Mouse (Mus musculus) heart, postnatal 0 days (tissue): Measurements from ENCODE around the gene Stac. TPM values are rescaled to one million over a fixed set of nuclear protein-coding genes. Genes with fewer than 3 reads are reported as not detected.

ENCODE experiments used
- ATAC-seq: fragments of 200-750 bp; cut with Nextera tagmentation; 2 replicates; pipeline ENCODE4 v1.8.0; 2017; ENCODE audit warnings: low read depth, moderate number of reproducible peaks, moderate library complexity; ENCODE audit not compliant: insufficient read depth
- DNase-seq: peaks from one replicate; pipeline ENCODE4 v3.0.0-alpha.2; 2016; ENCODE audit warnings: low spot score
- H3K27ac ChIP-seq: fragments of 300-500 bp; sonication (generic); 2 replicates; pipeline ENCODE4 v1.5.1; 2014; ENCODE audit warnings: low read depth, mild to moderate bottlenecking
- H3K27me3 ChIP-seq: fragments of 300-500 bp; sonication (generic); 2 replicates; pipeline ENCODE4 v1.6.1; 2014; ENCODE audit warnings: low read length, mixed read lengths; ENCODE audit not compliant: control insufficient read depth, insufficient read depth
- H3K36me3 ChIP-seq: fragments of 300-500 bp; sonication (generic); replicated peaks from 2 replicates; pipeline ENCODE4 v1.6.1; 2014; ENCODE audit warnings: low read length, mixed read lengths; ENCODE audit not compliant: control insufficient read depth, insufficient read depth
- H3K4me1 ChIP-seq: fragments of 300-500 bp; sonication (generic); 2 replicates; pipeline ENCODE4 v1.6.1; 2014; ENCODE audit warnings: antibody characterized with exemption; ENCODE audit not compliant: control insufficient read depth, insufficient read depth
- H3K4me2 ChIP-seq: fragments of 300-500 bp; sonication (generic); 2 replicates; pipeline ENCODE4 v1.6.1; 2014; ENCODE audit warnings: low read depth, mild to moderate bottlenecking, low read length, moderate library complexity
- H3K4me3 ChIP-seq: fragments of 300-500 bp; sonication (generic); 2 replicates; pipeline ENCODE4 v1.5.1; 2014; ENCODE audit warnings: low read depth, low read length
- H3K9ac ChIP-seq: fragments of 300-500 bp; sonication (generic); replicated peaks from 2 replicates; pipeline ENCODE4 v1.6.1; 2014; ENCODE audit warnings: low read depth, low read length, mixed read lengths
- H3K9me3 ChIP-seq: fragments of 300-500 bp; sonication (generic); replicated peaks from 2 replicates; pipeline ENCODE4 v1.6.1; 2016; ENCODE audit warnings: low read length; ENCODE audit not compliant: control insufficient read depth
- CTCF ChIP-seq: IDR thresholded peaks from 2 replicates; pipeline ENCODE4 v1.5.1; 2016; ENCODE audit warnings: antibody characterized with exemption, control low read depth, low read depth
- EP300 ChIP-seq: IDR thresholded peaks from 2 replicates; pipeline ENCODE4 v1.6.1; 2016; ENCODE audit warnings: antibody characterized with exemption, low read depth
- WGBS: fragments of 180-500 bp; shearing (Covaris S2); extraction: QIAGEN DNeasy Blood & Tissue Kit; methylation state at CpG from one replicate; pipeline ENCODE4 v1.1.7; 2014; 5-methylcytosine and 5-hydroxymethylcytosine counted together
- polyA plus RNA-seq: library from polyadenylated mRNA; unstranded; fragments of >200 nt; fragmentation: Nextera tagmentation; extraction: Ambion mirVana; gene quantifications from 2 replicates; pipeline ENCODE4 v1.2.1, GENCODE M21; 2015
- total RNA-seq: library from RNA; depleted of rRNA; stranded (reverse); fragments of >200 nt; gene quantifications from 2 replicates; pipeline ENCODE4 v1.2.3, GENCODE M21; 2014; ENCODE audit warnings: low replicate concordance

Stac gene
- total and polyA plus RNA-seq, 2 experiments from 2014 or later, result 0.15 to 0.53 TPM

DNA sequence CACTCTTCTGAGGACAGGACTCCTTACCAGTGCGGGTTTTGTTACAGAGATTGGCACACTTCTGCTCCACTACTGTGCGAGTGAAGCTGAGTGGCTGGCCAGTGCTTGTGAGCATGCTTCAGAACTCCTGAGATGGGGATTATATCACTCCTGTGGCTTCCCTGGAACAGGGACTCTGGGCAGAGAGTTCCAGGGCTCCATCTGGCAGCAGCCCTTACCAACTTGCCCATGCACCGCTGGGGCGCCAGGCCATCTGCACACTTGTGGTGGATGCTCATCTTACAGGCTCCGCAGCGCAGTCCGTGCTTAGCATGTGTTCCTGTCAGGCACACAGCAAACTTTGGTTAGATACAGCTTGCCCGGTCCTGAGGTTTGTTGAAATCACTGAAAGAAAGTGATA is 83.5 kb downstream of the Stac start:
- DNase-seq, result no peak
- WGBS, result 87% methylated on average over 8 of the region's 8 CpGs
- Histone ChIP-seq H3K27me3 (no peaks in the 10 kb centered on the region), H3K9ac (no peak overlapping the region), H3K4me2 (no peak overlapping the region), H3K9me3 (no peaks in the 10 kb centered on the region), H3K36me3 (no peaks in the 10 kb centered on the region), H3K4me1 (no peaks in the 10 kb centered on the region), H3K27ac (no peak overlapping the region), H3K4me3 (no peak overlapping the region)
- ATAC-seq, result no peak
- TF ChIP-seq CTCF (no peak), EP300 (no peak)

DNA sequence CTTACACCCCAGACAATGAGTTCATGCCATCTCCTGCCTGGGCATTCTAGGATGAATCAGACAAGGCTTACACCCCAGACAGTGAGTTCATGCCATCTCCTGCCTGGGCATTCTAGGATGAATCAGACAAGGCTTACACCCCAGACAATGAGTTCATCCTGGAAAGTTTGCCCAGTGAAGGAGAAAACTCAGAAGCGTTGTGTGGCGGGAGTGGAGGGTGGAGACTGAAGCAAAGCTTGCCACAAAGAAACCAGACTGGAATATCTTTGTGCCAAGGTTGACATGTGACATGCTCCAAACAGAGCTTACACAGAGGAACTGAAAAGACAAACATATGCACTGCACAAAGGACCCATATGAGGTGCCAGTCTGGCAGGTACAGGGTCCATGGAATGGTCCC is 102.6 kb downstream of the Stac start:
- ATAC-seq (no peak), DNase-seq (no peak)
- Histone ChIP-seq H3K4me2 (no peak overlapping the region), H3K9ac (no peak overlapping the region), H3K4me1 (no peaks in the 10 kb centered on the region), H3K27ac (no peak overlapping the region), H3K27me3 (no peaks in the 10 kb centered on the region), H3K36me3 (no peaks in the 10 kb centered on the region), H3K4me3 (no peak overlapping the region), H3K9me3 (no peaks in the 10 kb centered on the region)
- TF ChIP-seq CTCF (no peak), EP300 (no peak)
- WGBS, result 80% methylated on average over 2 of the region's 2 CpGs

DNA sequence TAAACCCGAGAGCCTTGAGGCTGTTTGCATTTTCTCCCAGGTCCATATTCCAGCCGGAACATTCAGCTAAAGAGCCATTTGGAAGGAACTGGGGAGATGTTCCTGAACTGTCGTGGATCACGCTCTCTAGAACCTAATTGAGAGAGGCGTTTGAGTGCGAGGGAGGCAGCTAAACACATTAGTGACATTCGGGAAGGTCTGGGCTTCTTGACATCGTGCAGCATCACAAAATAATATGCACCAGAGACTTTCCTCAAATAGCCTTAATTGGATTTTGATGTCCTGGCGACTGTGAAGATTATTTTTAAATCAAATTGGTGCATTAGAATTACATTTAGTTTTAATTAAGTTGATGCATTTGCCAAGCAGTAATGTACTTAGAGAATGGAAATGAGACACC is 111.4 kb downstream of the Stac start:
- 69% methylated on average over 9 of the region's 9 CpGs for WGBS
- Histone ChIP-seq H3K4me1 (peaks cover 6% of the 10 kb centered on the region; the same call in 1 of the 2 replicates), H3K4me2 (no peak overlapping the region), H3K27me3 (no peaks in the 10 kb centered on the region), H3K27ac (no peak overlapping the region), H3K9ac (no peak overlapping the region), H3K4me3 (no peak overlapping the region), H3K9me3 (no peaks in the 10 kb centered on the region), H3K36me3 (no peaks in the 10 kb centered on the region)
- no peak for DNase-seq
- ATAC-seq, result no peak
- no peak for TF ChIP-seq CTCF
- no peak for TF ChIP-seq EP300

DNA sequence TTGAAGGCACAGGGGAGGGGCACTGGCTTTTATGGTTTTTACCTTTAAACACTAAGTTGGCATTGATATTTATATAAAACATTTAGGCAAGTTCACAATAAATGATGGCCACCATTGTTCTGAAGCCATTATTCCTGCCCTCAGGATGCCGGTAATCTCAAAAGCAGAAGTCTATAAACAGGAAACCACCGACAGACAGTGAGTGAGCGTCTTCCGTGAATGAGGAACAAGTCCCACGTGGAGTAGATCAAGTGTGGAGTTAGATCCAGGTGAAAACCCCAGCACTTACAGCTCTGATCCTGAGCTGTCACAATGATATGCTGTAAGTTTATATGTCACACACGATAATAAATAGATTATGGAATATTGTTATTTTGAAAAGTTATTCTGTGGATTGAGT is 112.7 kb downstream of the Stac start:
- DNase-seq, result no peak
- ATAC-seq, result no peak
- WGBS, result 72% methylated on average over 6 of the region's 6 CpGs

DNA sequence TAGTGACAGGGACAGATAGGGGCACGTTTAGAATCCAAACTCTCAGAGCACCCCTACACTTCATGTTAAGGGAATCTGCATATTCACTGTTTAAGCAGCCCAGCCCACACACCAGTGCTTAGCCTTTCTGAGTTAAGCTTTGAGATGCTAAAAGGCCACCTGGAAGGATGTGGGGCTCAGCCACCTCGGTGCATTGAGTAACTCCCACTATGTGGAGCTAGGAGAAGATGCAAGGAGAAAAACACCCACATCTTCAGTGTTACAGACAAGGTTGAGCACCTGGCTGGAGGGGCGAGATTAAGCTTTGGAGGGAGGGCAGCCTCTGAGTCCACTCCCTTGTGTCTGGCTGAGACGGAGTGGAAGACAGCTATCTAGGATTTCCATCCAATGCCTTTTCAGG is 114.3 kb downstream of the Stac start:
- H3K9ac ChIP-seq, result no peak overlapping the region
- no peak for DNase-seq
- no peaks in the 10 kb centered on the region for H3K36me3 ChIP-seq
- no peak for TF ChIP-seq EP300
- no peak for ATAC-seq
- peaks cover 8% of the 10 kb centered on the region; the same call in 1 of the 2 replicates for H3K4me1 ChIP-seq
- no peak overlapping the region for H3K4me2 ChIP-seq
- WGBS, result 41% methylated on average over 4 of the region's 4 CpGs
- H3K4me3 ChIP-seq, result no peak overlapping the region
- no peaks in the 10 kb centered on the region for H3K27me3 ChIP-seq
- no peak overlapping the region for H3K27ac ChIP-seq
- H3K9me3 ChIP-seq, result 0 out of 2 replicates have a peak, but pooled peaks cover 3% of the 10 kb centered on the region

More for the DNA sequence above, 112.7 kb downstream of the Stac start:
- Histone ChIP-seq H3K4me2 (no peak overlapping the region), H3K9ac (no peak overlapping the region), H3K27ac (no peak overlapping the region), H3K9me3 (no peaks in the 10 kb centered on the region), H3K4me1 (peaks cover 8% of the 10 kb centered on the region; the same call in 1 of the 2 replicates), H3K36me3 (no peaks in the 10 kb centered on the region), H3K4me3 (no peak overlapping the region), H3K27me3 (no peaks in the 10 kb centered on the region)
- no peak for TF ChIP-seq CTCF
- TF ChIP-seq EP300, result no peak

DNA sequence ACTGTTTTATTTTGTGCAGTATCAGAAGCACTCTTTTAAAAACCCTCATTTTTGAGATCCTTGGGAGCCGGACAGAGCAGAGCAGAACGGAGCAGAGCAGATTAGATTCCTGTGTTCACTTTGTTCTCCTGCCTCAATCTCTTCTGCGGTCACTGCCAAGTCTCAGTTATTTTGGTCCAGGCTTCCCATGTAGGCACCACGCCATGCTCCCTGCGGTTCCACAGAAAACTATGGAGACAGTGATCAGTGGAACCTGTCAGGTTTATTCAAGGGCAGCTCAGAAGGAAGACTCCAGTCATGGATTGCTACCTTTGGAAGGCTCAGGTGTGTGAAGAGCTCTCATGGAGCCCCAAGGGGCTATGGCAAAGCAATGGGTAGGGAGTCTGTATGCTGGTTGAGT is 116.3 kb downstream of the Stac start:
- 34% methylated on average over 5 of the region's 5 CpGs for WGBS
- H3K9ac ChIP-seq, result no peak overlapping the region
- no peak for TF ChIP-seq EP300
- TF ChIP-seq CTCF, result no peak
- no peak overlapping the region for H3K4me2 ChIP-seq
- H3K27me3 ChIP-seq, result no peaks in the 10 kb centered on the region
- H3K4me3 ChIP-seq, result no peak overlapping the region
- ATAC-seq (no peak), DNase-seq (peak; percentile 25)
- H3K36me3 ChIP-seq, result no peaks in the 10 kb centered on the region
- 0 out of 2 replicates have a peak, but pooled peaks cover 3% of the 10 kb centered on the region for H3K9me3 ChIP-seq
- no peak overlapping the region for H3K27ac ChIP-seq
- H3K4me1 ChIP-seq, result peaks cover 8% of the 10 kb centered on the region; the same call in 1 of the 2 replicates
